Mouse (Mus musculus): ENCODE data around the gene U90926.

U90926 gene

GRCm38 (mm10) chr5:92218915-92219793 is 3.9 kb upstream of the U90926 start:
- CTCF ChIA-PET: no interaction called here

- CTCF ChIA-PET: no interaction called here
Measured at GRCm38 (mm10) chr5:92212231-92212630, 3.0 kb downstream of the U90926 start.

DNA sequence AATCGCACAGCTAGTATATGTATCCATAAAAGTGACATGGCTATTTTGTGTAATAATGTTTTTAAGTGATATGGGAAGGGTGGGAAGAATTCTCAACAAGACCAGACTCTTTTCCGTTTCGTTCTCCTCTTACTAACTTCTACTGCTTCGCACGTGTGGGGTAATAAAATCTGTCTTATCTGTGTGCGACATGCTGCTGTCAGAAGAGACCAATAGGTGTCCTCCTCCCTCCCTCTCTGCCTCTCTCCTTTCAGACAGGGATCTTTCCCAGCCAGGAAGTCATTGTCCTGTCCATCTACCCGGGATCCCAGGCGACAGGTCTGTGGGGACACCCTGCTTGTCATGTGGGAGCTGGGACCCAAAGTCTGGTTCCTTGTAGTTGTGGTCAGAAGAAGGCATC is 5.0 kb downstream of the U90926 start:
- CTCF ChIA-PET: no interaction called here

- CTCF ChIA-PET: interaction anchor here (0.6 kb wide), 1 partner anchor 20 kb away, joined by 10 read pairs; no protein-coding TSS in a partner anchor
Measured at GRCm38 (mm10) chr5:92206121-92206520, 9.1 kb downstream of the U90926 start.

- CTCF ChIA-PET: interaction anchor here (0.6 to 0.7 kb wide), 2 partner anchors 21 to 1567 kb away, joined by 3 to 10 read pairs; no protein-coding TSS in a partner anchor
Measured at GRCm38 (mm10) chr5:92205706-92206105, 9.5 kb downstream of the U90926 start.

DNA sequence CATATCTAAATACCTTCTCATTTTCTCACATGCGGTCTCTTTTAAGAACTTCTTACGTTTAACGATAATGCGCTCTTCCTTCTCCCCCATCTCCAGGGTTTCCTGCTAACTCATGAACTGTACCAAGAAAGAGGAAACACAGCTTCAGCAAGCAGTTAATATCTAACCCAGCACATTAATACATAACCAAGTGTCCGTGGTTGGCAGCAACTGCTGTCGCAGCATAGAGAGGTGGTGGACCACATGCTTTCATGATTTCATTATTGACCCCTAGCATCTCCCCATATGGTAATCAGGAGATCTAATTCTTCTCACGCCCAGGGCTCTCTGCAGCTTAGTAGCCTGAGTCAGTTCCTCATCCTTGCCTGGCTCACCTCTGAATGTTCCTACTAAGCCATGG is 10.0 kb downstream of the U90926 start:
- CTCF ChIA-PET: interaction anchor here (0.5 to 0.7 kb wide), 2 partner anchors 78 to 1567 kb away, joined by 3 read pairs; no protein-coding TSS in a partner anchor

GRCm38 (mm10) chr5:92204162-92205036 is 10.8 kb downstream of the U90926 start:
- CTCF ChIA-PET: no interaction called here

DNA sequence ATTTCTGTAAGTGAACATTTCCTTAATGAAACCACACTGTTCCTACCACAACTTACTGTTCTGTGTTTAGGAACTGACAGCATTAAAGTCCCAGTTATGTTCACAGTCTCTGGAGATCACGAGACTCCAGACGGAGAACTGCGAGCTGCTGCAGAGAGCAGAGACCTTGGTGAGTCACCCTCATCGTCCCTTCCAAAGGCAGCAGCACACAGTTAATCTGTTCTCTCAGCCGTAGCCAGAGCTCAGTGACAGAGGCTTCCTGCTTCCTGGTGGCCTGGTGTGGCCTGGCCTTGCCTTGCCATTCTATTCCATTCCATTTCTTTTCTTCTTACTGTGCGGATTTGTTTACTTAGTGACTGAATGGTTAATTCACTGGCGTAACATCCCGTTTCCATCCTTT is 16.9 kb downstream of the U90926 start:
- CTCF ChIA-PET: no interaction called here

GRCm38 (mm10) chr5:92196895-92197811 is 18.1 kb downstream of the U90926 start:
- CTCF ChIA-PET: no interaction called here

GRCm38 (mm10) chr5:92195716-92196115 is 19.5 kb downstream of the U90926 start:
- CTCF ChIA-PET: interaction anchor here (0.6 to 0.7 kb wide), 3 partner anchors 87 to 186 kb away, joined by 3 to 19 read pairs (median 9); no protein-coding TSS in a partner anchor

GRCm38 (mm10) chr5:92188881-92189483 is 26.2 kb downstream of the U90926 start:
- CTCF ChIA-PET: no interaction called here

DNA sequence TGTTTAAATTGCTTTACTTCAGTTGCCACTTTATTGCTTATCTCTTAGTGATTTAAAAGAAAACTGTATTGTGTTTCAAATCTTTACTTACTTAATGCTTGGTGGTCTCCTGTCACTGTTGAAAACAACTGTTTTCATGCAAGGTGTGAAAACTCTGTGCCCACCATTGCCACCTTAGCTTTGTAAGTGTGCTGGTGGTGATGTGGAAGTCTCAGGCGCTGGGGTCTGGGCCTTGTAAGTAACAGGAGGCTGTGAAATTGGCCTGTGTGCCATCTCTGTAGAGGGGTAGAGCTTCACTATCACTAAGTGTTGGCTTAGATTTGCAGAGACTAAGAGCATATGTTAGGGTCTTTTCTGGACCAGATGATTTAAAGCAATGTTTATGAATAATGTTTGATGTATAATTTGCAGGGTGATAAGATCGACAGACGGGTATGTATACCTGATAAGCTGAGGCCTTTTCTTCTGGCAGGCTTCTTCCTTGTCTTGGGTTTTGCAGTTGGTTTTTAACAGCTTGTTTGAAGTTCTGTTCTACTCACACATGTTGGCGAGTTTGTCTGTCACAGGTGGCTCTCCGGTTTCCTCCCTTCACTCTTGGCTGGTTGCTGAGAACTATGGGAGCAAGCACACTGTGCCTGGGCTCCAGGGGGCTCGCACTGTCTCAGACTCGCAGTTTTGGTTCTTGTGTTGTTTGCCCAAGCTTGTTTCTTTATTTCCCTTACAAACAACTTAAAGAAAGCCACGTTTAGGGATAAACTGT is 32.0 kb downstream of the U90926 start:
- CTCF ChIA-PET: no interaction called here

- CTCF ChIA-PET: no interaction called here
Measured at GRCm38 (mm10) chr5:92165976-92166375, 49.2 kb downstream of the U90926 start.
